Mouse (Mus musculus): ENCODE data around the gene Zfp423. TPM values are rescaled to one million over a fixed set of nuclear protein-coding genes. Genes with fewer than 3 reads are reported as not detected.
A peak's percentile ranks its signal among the peaks of the same experiment; 100 is the strongest.
"Not testable (repeated sequence)": the region's sequence is repeated elsewhere in the genome, so short reads cannot be mapped to it uniquely, and the experiment has no call there.

Zfp423 gene
- polyA plus RNA-seq, 1 experiment from 2014 or later = 41.7 TPM

- 0 out of 2 replicates have a peak overlapping the region, but pooled peaks have one; percentile 41 for H3K27ac ChIP-seq
Observed at GRCm38 (mm10) chr8:87861718-87862117, 97.7 kb downstream of the Zfp423 start.

DNA sequence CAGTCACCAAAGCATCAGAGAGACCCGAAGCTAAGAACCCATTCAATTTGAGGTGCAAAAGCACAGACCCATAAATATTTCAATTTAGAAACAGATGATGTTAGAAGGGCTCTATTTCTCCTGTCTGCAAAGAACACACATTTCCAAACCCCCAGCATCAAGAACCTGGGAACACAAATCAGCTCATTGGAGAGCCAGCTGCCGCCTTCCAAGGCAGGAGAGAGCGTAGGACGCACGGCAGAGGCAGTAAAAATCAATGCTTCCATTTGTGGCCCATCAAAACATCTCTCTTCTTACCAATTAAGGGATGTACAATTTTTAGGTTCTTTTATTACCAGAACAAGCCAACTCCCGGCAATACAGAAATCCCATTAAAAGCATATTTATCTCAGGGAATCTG lies 98.5 kb downstream of the Zfp423 start:
- Histone ChIP-seq H3K4me2 (replicated peaks) (no peak overlapping the region), H3K36me3 (peaks cover 23% of the 10 kb centered on the region), H3K4me1 (replicated peaks) (peaks cover 53% of the 10 kb centered on the region), H3K9ac (replicated peaks) (0 out of 2 replicates have a peak overlapping the region, but pooled peaks have one; percentile 25), H3K9me3 (no peaks in the 10 kb centered on the region), H3K4me3 (replicated peaks) (no peak overlapping the region), H3K27ac (peak overlapping the region; percentile 20), H3K27me3 (no peaks in the 10 kb centered on the region)
- ATAC-seq = no peak
- WGBS = 53% methylated on average over 6 of the region's 6 CpGs

More at GRCm38 (mm10) chr8:87861718-87862117, 97.7 kb downstream of the Zfp423 start:
- Histone ChIP-seq H3K36me3 (peaks cover 20% of the 10 kb centered on the region), H3K4me2 (replicated peaks) (no peak overlapping the region), H3K4me1 (replicated peaks) (peaks cover 60% of the 10 kb centered on the region), H3K27me3 (no peaks in the 10 kb centered on the region), H3K9me3 (no peaks in the 10 kb centered on the region), H3K4me3 (replicated peaks) (no peak overlapping the region), H3K9ac (replicated peaks) (no peak overlapping the region)
- WGBS = 37% methylated on average over 5 of the region's 5 CpGs
- ATAC-seq = no peak

- ATAC-seq = no peak
- Histone ChIP-seq H3K9me3 (no peaks in the 10 kb centered on the region), H3K36me3 (peaks cover 21% of the 10 kb centered on the region), H3K4me1 (replicated peaks) (peaks cover 12% of the 10 kb centered on the region), H3K4me3 (replicated peaks) (no peak overlapping the region), H3K4me2 (replicated peaks) (no peak overlapping the region), H3K27me3 (no peaks in the 10 kb centered on the region), H3K9ac (replicated peaks) (no peak overlapping the region), H3K27ac (0 out of 2 replicates have a peak overlapping the region, but pooled peaks have one; percentile 10)
- WGBS = 94% methylated on average over 3 of the region's 3 CpGs
Observed at GRCm38 (mm10) chr8:87851871-87852270, 107.5 kb downstream of the Zfp423 start.

DNA sequence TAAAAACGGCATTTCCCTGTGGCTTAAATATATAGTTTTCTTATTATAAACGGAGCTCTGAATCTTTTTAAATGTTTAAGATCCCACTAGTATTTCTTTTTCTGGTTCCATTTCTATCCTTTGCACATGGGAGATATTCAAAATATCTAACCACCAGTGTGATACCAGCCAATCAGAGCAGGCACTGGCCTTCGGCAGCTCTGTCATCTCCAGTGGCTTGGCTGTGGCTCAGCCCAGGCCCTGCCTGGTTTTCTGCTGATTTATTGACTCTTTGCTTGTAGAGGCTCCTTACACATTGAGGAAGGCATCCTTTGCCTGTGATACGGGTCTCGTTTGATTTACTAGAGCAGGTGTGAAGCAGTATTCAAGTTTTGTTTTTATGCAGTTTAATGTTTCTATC lies 108.0 kb downstream of the Zfp423 start:
- H3K27me3 ChIP-seq = no peaks in the 10 kb centered on the region
- ATAC-seq = no peak
- H3K27ac ChIP-seq = 0 out of 2 replicates have a peak overlapping the region, but pooled peaks have one; percentile 10
- 93% methylated on average over 5 of the region's 5 CpGs for WGBS
- no peak overlapping the region for H3K9ac ChIP-seq (replicated peaks)
- peaks cover 16% of the 10 kb centered on the region for H3K36me3 ChIP-seq
- no peaks in the 10 kb centered on the region for H3K9me3 ChIP-seq
- no peak overlapping the region for H3K4me2 ChIP-seq (replicated peaks)
- H3K4me3 ChIP-seq (replicated peaks) = no peak overlapping the region
- peaks cover 12% of the 10 kb centered on the region for H3K4me1 ChIP-seq (replicated peaks)

GRCm38 (mm10) chr8:87848836-87849235 lies 110.6 kb downstream of the Zfp423 start:
- no peak overlapping the region for H3K9ac ChIP-seq (replicated peaks)
- peaks cover 16% of the 10 kb centered on the region for H3K36me3 ChIP-seq
- ATAC-seq = no peak
- no peak overlapping the region for H3K4me3 ChIP-seq (replicated peaks)
- WGBS = 88% methylated on average over 5 of the region's 5 CpGs
- H3K9me3 ChIP-seq = no peaks in the 10 kb centered on the region
- H3K4me1 ChIP-seq (replicated peaks) = peaks cover 12% of the 10 kb centered on the region
- H3K27ac ChIP-seq = no peak overlapping the region
- no peaks in the 10 kb centered on the region for H3K27me3 ChIP-seq
- H3K4me2 ChIP-seq (replicated peaks) = no peak overlapping the region

GRCm38 (mm10) chr8:87847796-87848195 lies 111.6 kb downstream of the Zfp423 start:
- Histone ChIP-seq H3K27me3 (no peaks in the 10 kb centered on the region), H3K4me3 (replicated peaks) (no peak overlapping the region), H3K4me1 (replicated peaks) (peaks cover 11% of the 10 kb centered on the region), H3K9me3 (no peaks in the 10 kb centered on the region), H3K36me3 (peaks cover 16% of the 10 kb centered on the region), H3K4me2 (replicated peaks) (no peak overlapping the region), H3K27ac (0 out of 2 replicates have a peak overlapping the region, but pooled peaks have one; percentile 32), H3K9ac (replicated peaks) (no peak overlapping the region)
- ATAC-seq = no peak
- 82% methylated on average over 6 of the region's 6 CpGs for WGBS

- not testable (repeated sequence) for H3K9me3 ChIP-seq; H3K9ac ChIP-seq (replicated peaks); ATAC-seq; H3K4me2 ChIP-seq (replicated peaks); H3K4me3 ChIP-seq (replicated peaks); H3K27me3 ChIP-seq; H3K27ac ChIP-seq
- Histone ChIP-seq H3K36me3 (peaks cover 11% of the 10 kb centered on the region), H3K4me1 (replicated peaks) (peaks cover 23% of the 10 kb centered on the region)
- WGBS = 90% methylated on average over 11 of the region's 11 CpGs
Observed at GRCm38 (mm10) chr8:87842096-87842495, 117.3 kb downstream of the Zfp423 start.

- H3K27ac ChIP-seq = peak overlapping the region; percentile 92
- H3K4me2 ChIP-seq (replicated peaks) = peak overlapping the region; percentile 46
- peaks cover 3% of the 10 kb centered on the region; the same call in 1 of the 2 replicates for H3K36me3 ChIP-seq
- H3K27me3 ChIP-seq = no peaks in the 10 kb centered on the region
- no peaks in the 10 kb centered on the region for H3K9me3 ChIP-seq
- 4% methylated on average over 6 of the region's 6 CpGs for WGBS
- peak overlapping the region; percentile 54 for H3K9ac ChIP-seq (replicated peaks)
- peaks cover 71% of the 10 kb centered on the region for H3K4me1 ChIP-seq (replicated peaks)
- peak overlapping the region; percentile 10; the same call in 1 of the 2 replicates for H3K4me3 ChIP-seq (replicated peaks)
- peak; percentile 43; the same call in 1 of the 2 replicates for ATAC-seq
Observed at GRCm38 (mm10) chr8:87837266-87837665, 122.1 kb downstream of the Zfp423 start.

DNA sequence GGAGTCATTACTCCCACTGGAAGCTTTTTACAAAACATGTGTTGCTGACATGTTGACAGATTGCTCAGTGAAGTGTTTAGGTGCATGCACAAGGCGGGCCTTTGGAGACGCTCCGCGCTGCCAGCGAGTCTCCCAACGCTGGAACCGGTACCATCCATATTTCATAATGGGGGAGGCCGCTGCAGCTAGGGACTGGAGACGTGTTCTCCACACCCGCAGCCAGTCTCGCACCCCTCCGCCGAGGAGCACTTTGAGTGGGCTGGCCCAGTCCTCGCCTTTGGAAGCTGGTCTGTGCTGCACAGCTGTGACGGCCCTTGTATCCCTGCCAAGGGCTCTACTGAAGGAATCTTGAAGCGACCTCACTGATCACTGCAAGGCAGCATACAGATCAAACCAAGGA lies 122.5 kb downstream of the Zfp423 start:
- H3K27me3 ChIP-seq = no peaks in the 10 kb centered on the region
- peak overlapping the region; percentile 46 for H3K4me2 ChIP-seq (replicated peaks)
- ATAC-seq = peak; percentile 91
- H3K4me1 ChIP-seq (replicated peaks) = peaks cover 72% of the 10 kb centered on the region
- H3K9me3 ChIP-seq = no peaks in the 10 kb centered on the region
- H3K4me3 ChIP-seq (replicated peaks) = peak overlapping the region; percentile 10; the same call in 1 of the 2 replicates
- H3K36me3 ChIP-seq = peaks cover 3% of the 10 kb centered on the region; the same call in 1 of the 2 replicates
- H3K27ac ChIP-seq = peak overlapping the region; percentile 92
- under 1% methylated on average over 16 of the region's 16 CpGs for WGBS
- peak overlapping the region; percentile 54 for H3K9ac ChIP-seq (replicated peaks)

DNA sequence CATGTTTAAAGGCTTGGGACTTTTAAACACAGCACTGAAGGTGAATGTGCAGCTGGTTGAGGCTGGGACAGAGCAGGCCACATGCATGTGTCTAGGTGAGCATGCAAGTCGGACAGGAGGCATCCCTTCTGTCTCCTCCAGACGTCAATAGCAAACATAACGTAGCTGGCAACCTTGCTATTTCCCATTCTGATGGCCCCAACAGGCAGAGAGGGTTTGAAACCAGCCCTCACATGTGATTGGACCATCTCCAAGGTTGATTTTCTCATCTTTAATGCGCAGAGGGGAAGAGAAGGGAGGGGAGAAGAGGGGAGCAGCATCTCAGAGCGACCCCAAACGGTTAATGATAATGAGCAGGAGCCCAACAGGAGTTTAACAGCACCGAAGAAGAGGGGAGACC lies 123.5 kb downstream of the Zfp423 start:
- Histone ChIP-seq H3K27ac (peak overlapping the region; percentile 92), H3K4me2 (replicated peaks) (peak overlapping the region; percentile 13; the same call in 1 of the 2 replicates), H3K4me1 (replicated peaks) (peaks cover 78% of the 10 kb centered on the region), H3K36me3 (peaks cover 3% of the 10 kb centered on the region; the same call in 1 of the 2 replicates), H3K9ac (replicated peaks) (peak overlapping the region; percentile 4; the same call in 1 of the 2 replicates), H3K27me3 (no peaks in the 10 kb centered on the region), H3K4me3 (replicated peaks) (no peak overlapping the region), H3K9me3 (no peaks in the 10 kb centered on the region)
- WGBS = 2% methylated on average over 7 of the region's 7 CpGs
- no peak for ATAC-seq

- H3K4me2 ChIP-seq (replicated peaks) = peak overlapping the region; percentile 13
- ATAC-seq = no peak
- peak overlapping the region; percentile 92 for H3K27ac ChIP-seq
- peaks cover 83% of the 10 kb centered on the region for H3K4me1 ChIP-seq (replicated peaks)
- H3K9ac ChIP-seq (replicated peaks) = peak overlapping the region; percentile 30; the same call in 1 of the 2 replicates
- H3K4me3 ChIP-seq (replicated peaks) = no peak overlapping the region
- no peaks in the 10 kb centered on the region for H3K9me3 ChIP-seq
- no peaks in the 10 kb centered on the region for H3K27me3 ChIP-seq
- WGBS = 3% methylated on average over 11 of the region's 11 CpGs
- H3K36me3 ChIP-seq = peaks cover 3% of the 10 kb centered on the region; the same call in 1 of the 2 replicates
Observed at GRCm38 (mm10) chr8:87835411-87835821, 124.0 kb downstream of the Zfp423 start.

- H3K36me3 ChIP-seq = peaks cover 1% of the 10 kb centered on the region; the same call in 1 of the 2 replicates
- no peaks in the 10 kb centered on the region for H3K9me3 ChIP-seq
- H3K9ac ChIP-seq (replicated peaks) = no peak overlapping the region
- ATAC-seq = no peak
- no peaks in the 10 kb centered on the region for H3K27me3 ChIP-seq
- no peak overlapping the region for H3K4me2 ChIP-seq (replicated peaks)
- peaks cover 87% of the 10 kb centered on the region for H3K4me1 ChIP-seq (replicated peaks)
- no peak overlapping the region for H3K4me3 ChIP-seq (replicated peaks)
- peak overlapping the region; percentile 92 for H3K27ac ChIP-seq
- 8% methylated on average over 5 of the region's 5 CpGs for WGBS
Observed at GRCm38 (mm10) chr8:87834656-87835055, 124.7 kb downstream of the Zfp423 start.
